Mouse (Mus musculus) myocyte (in vitro differentiated cells): ENCODE results near the gene Clnk. TPM values are rescaled to one million over a fixed set of nuclear protein-coding genes. Genes with fewer than 3 reads are reported as not detected.
A peak's percentile ranks its signal among the peaks of the same experiment; 100 is the strongest.

Experiments used
- H3K27me3 ChIP-seq: one replicate; pipeline ENCODE4 v1.6.1; 2011; ENCODE audit not compliant: control insufficient read depth, insufficient read depth, insufficient read length
- H3K36me3 ChIP-seq: one replicate; pipeline ENCODE4 v1.6.1; 2011; ENCODE audit not compliant: control insufficient read depth, insufficient read depth
- H3K4me2 ChIP-seq: one replicate; pipeline ENCODE4 v1.6.1; 2011; ENCODE audit warnings: low read depth, control low read depth
- H3K4me3 ChIP-seq: one replicate; pipeline ENCODE4 v1.5.1; 2011; ENCODE audit warnings: mild to moderate bottlenecking, control low read depth, moderate library complexity
- H3K79me2 ChIP-seq: one replicate; pipeline ENCODE4 v1.6.1; 2011; ENCODE audit not compliant: control insufficient read depth, insufficient read depth
- H3ac ChIP-seq: one replicate; pipeline ENCODE4 v1.6.1; 2011; ENCODE audit not compliant: control insufficient read depth, insufficient read length
- CEBPB ChIP-seq: IDR thresholded peaks from 2 replicates; pipeline ENCODE4 v1.6.1; 2011; ENCODE audit warnings: mild to moderate bottlenecking, moderate library complexity; ENCODE audit not compliant: poor library complexity, insufficient read depth, severe bottlenecking
- E2F4 ChIP-seq: IDR thresholded peaks from one replicate; pipeline ENCODE4 v1.6.1; 2011; ENCODE audit warnings: mild to moderate bottlenecking, control low read depth, moderate library complexity; ENCODE audit not compliant: insufficient read depth
- MAX ChIP-seq: IDR thresholded peaks from one replicate; pipeline ENCODE4 v1.6.1; 2011; ENCODE audit warnings: low read depth, mild to moderate bottlenecking, control low read depth
- MYOD1 ChIP-seq, 3 experiments: IDR thresholded peaks; one replicate each; pipeline ENCODE4 v1.6.1; 2011; ENCODE audit warnings: control low read depth in 2 of 3, low read depth in 2 of 3, mild to moderate bottlenecking in 2 of 3, moderate library complexity in 1 of 3; ENCODE audit not compliant: insufficient read length in 2 of 3, control insufficient read depth in 1 of 3
- MYOG ChIP-seq, 3 experiments: IDR thresholded peaks; one replicate each; pipeline ENCODE4 v1.6.1; 2011; ENCODE audit warnings: control low read depth in 2 of 3, low read depth in 2 of 3, mild to moderate bottlenecking in 2 of 3; ENCODE audit not compliant: insufficient read length in 2 of 3, control insufficient read depth in 1 of 3, insufficient read depth in 1 of 3
- POLR2A ChIP-seq: IDR thresholded peaks from one replicate; pipeline ENCODE4 v1.6.1; 2011; ENCODE audit warnings: low read depth, mild to moderate bottlenecking, control low read depth, moderate library complexity; ENCODE audit not compliant: insufficient read length
- POLR2AphosphoS2 ChIP-seq: IDR thresholded peaks from one replicate; pipeline ENCODE4 v1.6.1; 2011; ENCODE audit warnings: low read depth, control low read depth; ENCODE audit not compliant: insufficient read length
- REST ChIP-seq: IDR thresholded peaks from one replicate; pipeline ENCODE4 v1.6.1; 2011; ENCODE audit warnings: mild to moderate bottlenecking, control low read depth, moderate library complexity; ENCODE audit not compliant: insufficient read depth, insufficient read length
- SRF ChIP-seq: IDR thresholded peaks from one replicate; pipeline ENCODE4 v1.6.1; 2011; ENCODE audit warnings: low read depth; ENCODE audit not compliant: control insufficient read depth, insufficient read length
- TCF12 ChIP-seq: IDR thresholded peaks from one replicate; pipeline ENCODE4 v1.6.1; 2011; ENCODE audit warnings: mild to moderate bottlenecking, control low read depth; ENCODE audit not compliant: poor library complexity, insufficient read depth, severe bottlenecking
- TCF3 ChIP-seq: IDR thresholded peaks from one replicate; pipeline ENCODE4 v1.6.1; 2011; ENCODE audit warnings: low read depth, control low read depth; ENCODE audit not compliant: insufficient read length
- USF1 ChIP-seq: IDR thresholded peaks from one replicate; pipeline ENCODE4 v1.6.1; 2011; ENCODE audit warnings: low read depth, mild to moderate bottlenecking, control low read depth, moderate library complexity
- polyA plus RNA-seq: library from polyadenylated mRNA; unstranded; fragments of >200 nt; fragmentation: generic; extraction: Trizol; gene quantifications from one replicate; pipeline ENCODE4 v1.2.1, GENCODE M21; 2012; ENCODE audit warnings: missing spikeins

The Clnk gene
- polyA plus RNA-seq, 1 experiment = not detected

DNA sequence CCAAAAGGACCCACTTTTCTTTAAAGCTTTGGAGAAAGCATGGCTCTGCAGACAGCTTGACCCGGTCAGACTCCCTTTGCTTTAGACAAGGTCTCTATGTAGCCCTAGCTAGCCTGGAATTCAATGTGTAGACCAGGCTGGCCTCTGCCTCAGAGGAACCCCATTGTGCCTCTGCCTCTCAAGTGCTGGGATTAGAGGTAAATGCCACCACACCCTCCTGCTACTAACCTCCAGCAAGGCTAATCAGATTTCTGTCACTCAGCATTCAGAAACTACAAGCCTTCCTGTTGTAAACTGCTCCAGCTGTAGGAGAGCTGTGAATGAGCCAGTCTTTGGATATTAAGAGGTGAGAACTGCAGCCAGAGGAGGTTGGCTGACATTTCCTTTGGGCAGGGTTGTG, 188.9 kb downstream of the Clnk start:
- H3ac ChIP-seq = no peak overlapping the region
- no peak overlapping the region for H3K4me3 ChIP-seq
- no peaks in the 10 kb centered on the region for H3K36me3 ChIP-seq
- TF ChIP-seq MYOG (IDR thresholded peaks at IDR 0.05; ENCODE audit: control insufficient read depth in 1 of 3, insufficient read depth in 1 of 3, insufficient read length in 2 of 3, low read depth in 2 of 3) (no peak), SRF (no peak), TCF12 (no peak), MAX (no peak), MYOD1 (IDR thresholded peaks at IDR 0.05; ENCODE audit: control insufficient read depth in 1 of 3, insufficient read length in 2 of 3, low read depth in 2 of 3) (no peak), CEBPB (no peak), E2F4 (no peak), POLR2AphosphoS2 (no peak), USF1 (no peak), POLR2A (no peak), REST (no peak), TCF3 (no peak)
- H3K27me3 ChIP-seq = no peaks in the 10 kb centered on the region
- no peak overlapping the region for H3K4me2 ChIP-seq
- H3K79me2 ChIP-seq = no peaks in the 10 kb centered on the region

DNA sequence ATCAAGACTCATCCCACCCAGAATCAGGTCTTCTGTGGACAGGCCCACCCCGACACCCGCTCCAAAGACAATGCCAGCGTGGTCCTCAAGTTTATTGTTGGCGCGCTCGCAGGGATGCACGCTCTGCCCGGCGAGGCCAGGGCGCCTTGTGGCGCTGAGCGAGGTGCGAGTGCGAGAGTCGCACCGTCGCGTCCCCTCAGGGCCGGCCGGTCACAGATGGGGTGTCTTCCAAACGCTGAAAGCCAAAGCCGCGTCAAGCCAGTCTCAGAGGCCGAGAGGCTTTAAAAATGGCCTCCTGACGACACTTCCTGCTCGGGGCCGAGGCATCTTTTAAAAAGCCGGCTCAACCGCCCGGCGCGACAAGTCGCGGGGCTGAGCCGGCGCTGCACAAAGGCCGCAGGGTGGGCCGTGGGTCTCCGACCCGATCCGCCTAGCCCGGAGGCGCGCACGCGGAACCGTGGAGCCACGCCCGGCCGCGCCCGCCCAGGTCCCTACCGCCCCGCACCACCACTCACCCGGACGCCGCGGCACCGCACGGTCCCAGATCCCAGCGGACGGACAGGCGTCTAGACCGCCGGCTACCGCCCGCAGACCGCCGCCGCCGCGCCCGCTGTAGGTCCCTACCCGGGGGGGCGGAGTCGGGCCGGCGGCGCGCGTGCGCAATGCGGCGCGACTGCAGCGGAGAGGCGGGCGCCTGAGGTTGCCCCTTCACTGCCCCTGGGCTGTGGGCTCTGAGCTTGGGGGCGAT, 192.3 kb downstream of the Clnk start, which contains the start of gene Zfp518b:
Gene Zfp518b, minus strand, starts transcription at position 663 of the 748 bp plus-strand sequence.
- peak within 1 kb of the TSS; percentile 24 for H3K4me3 ChIP-seq
- H3K36me3 ChIP-seq = no peaks in the 10 kb centered on the region
- no peaks in the 10 kb centered on the region for H3K79me2 ChIP-seq
- TF ChIP-seq POLR2A = peak; percentile 75
- TF ChIP-seq TCF3 = no peak
- peak within 1 kb of the TSS; percentile 26 for H3ac ChIP-seq
- no peaks in the 10 kb centered on the region for H3K27me3 ChIP-seq
- peak within 1 kb of the TSS; percentile 75 for H3K4me2 ChIP-seq

DNA sequence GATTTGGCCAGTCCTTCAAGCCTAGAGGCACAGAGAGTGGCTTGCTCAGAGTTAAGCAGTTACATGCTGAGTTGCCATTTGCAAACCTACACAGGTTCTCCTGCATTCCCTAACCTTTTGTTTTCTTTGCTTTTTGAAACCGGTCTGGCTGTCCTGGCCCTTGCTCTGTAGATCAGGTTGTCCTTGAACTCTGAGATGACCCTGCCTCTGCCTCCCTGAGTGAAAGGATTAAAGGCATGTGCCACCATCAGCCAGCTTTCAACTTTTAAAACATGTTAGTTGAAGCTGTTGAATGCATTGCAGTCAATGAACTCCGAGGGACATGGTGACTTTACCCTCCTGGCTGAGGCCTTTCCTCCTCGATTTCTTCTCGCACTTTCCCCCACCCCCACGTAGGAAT, 217.8 kb downstream of the Clnk start:
- H3ac ChIP-seq = no peak overlapping the region
- H3K4me3 ChIP-seq = no peak overlapping the region
- H3K27me3 ChIP-seq = no peaks in the 10 kb centered on the region
- no peak for TF ChIP-seq POLR2A
- no peak for TF ChIP-seq E2F4
- no peak for TF ChIP-seq MYOD1 (IDR thresholded peaks at IDR 0.05; ENCODE audit: control insufficient read depth in 1 of 3, insufficient read length in 2 of 3, low read depth in 2 of 3)
- no peak overlapping the region for H3K4me2 ChIP-seq
- H3K79me2 ChIP-seq = no peaks in the 10 kb centered on the region
- no peaks in the 10 kb centered on the region for H3K36me3 ChIP-seq

Other genes starting within 250 kb of the Clnk start
- gene Zfp518b, start 192.0 kb downstream of the Clnk start, polyA plus RNA-seq = 3.1 TPM